Mouse (Mus musculus) spleen, adult 2 months (tissue): ENCODE data around the gene Olfr156.

Source experiments
- CTCF ChIP-seq: fragments of 200-500 bp; IDR thresholded peaks from 2 replicates; pipeline ENCODE4 v1.5.1; 2011; ENCODE audit warnings: mild to moderate bottlenecking, inconsistent platforms; ENCODE audit not compliant: insufficient read depth, insufficient read length, insufficient replicate concordance; ENCODE audit errors: extremely low read depth
- POLR2A ChIP-seq: fragments of 200-500 bp; IDR thresholded peaks from 2 replicates; pipeline ENCODE4 v1.6.1; 2011; ENCODE audit warnings: low read depth, low read length, inconsistent platforms

DNA sequence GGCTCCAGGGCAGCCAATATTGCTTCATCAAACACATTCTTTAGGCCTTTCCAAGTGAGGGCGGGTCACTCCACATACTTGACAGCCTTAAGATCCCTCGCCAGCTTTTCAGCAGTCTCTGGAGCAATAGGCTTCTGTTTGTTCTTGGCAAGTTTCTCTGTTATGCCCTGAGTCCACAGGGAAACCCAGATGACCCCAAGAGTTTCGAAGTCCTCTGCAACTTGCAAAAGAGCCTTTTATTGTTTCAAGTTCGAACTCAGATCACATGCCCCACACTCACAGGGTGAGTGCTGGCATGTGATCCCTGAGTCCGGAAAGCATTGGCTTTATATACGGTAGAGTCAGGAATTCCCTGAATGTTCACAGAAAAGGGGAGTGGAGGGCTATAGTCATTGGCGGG, 24.8 kb downstream of the Olfr156 start:
- TF ChIP-seq CTCF: no peak
- no peak for TF ChIP-seq POLR2A
